Mouse (Mus musculus) midbrain, postnatal 0 days (tissue): Measurements from ENCODE around the gene Mex3a. TPM values are rescaled to one million over a fixed set of nuclear protein-coding genes. Genes with fewer than 3 reads are reported as not detected.
"Not testable (repeated sequence)": the region's sequence is repeated elsewhere in the genome, so short reads cannot be mapped to it uniquely, and the experiment has no call there.

Source experiments
- ATAC-seq: fragments of 200-750 bp; cut with Nextera tagmentation; 2 replicates; pipeline ENCODE4 v1.8.0; 2017; ENCODE audit warnings: moderate number of reproducible peaks, mild to moderate bottlenecking, moderate TSS enrichment, moderate library complexity; ENCODE audit not compliant: low FRiP score
- DNase-seq: peaks from one replicate; pipeline ENCODE4 v3.0.0-alpha.2; 2015; ENCODE audit warnings: low spot score
- H3K27ac ChIP-seq: fragments of 300-500 bp; sonication (generic); 2 replicates; pipeline ENCODE4 v1.5.1; 2014; ENCODE audit warnings: low read depth, mild to moderate bottlenecking, low read length, mixed read lengths
- H3K27me3 ChIP-seq: fragments of 300-500 bp; sonication (generic); 2 replicates; pipeline ENCODE4 v1.6.1; 2014; ENCODE audit warnings: low read length, control low read depth, mixed read lengths; ENCODE audit not compliant: insufficient read depth
- H3K36me3 ChIP-seq: fragments of 300-500 bp; sonication (generic); 2 replicates; pipeline ENCODE4 v1.6.1; 2014; ENCODE audit warnings: low read length, control low read depth, mixed read lengths; ENCODE audit not compliant: insufficient read depth
- H3K4me1 ChIP-seq: fragments of 300-500 bp; sonication (generic); 2 replicates; pipeline ENCODE4 v1.6.1; 2014; ENCODE audit warnings: mild to moderate bottlenecking, control low read depth, antibody characterized with exemption, low read length, mixed read lengths; ENCODE audit not compliant: insufficient read depth
- H3K4me2 ChIP-seq: fragments of 300-500 bp; sonication (generic); 2 replicates; pipeline ENCODE4 v1.6.1; 2014; ENCODE audit warnings: low read depth, mild to moderate bottlenecking, low read length, mixed read lengths; ENCODE audit not compliant: poor library complexity, severe bottlenecking
- H3K4me3 ChIP-seq: fragments of 300-500 bp; sonication (generic); 2 replicates; pipeline ENCODE4 v1.5.1; 2014; ENCODE audit warnings: low read depth, mild to moderate bottlenecking, low read length, moderate library complexity
- H3K9ac ChIP-seq: fragments of 300-500 bp; sonication (generic); replicated peaks from 2 replicates; pipeline ENCODE4 v1.6.1; 2014; ENCODE audit warnings: mild to moderate bottlenecking, low read length, moderate library complexity, mixed read lengths; ENCODE audit not compliant: poor library complexity, severe bottlenecking
- H3K9me3 ChIP-seq: fragments of 300-500 bp; sonication (generic); 2 replicates; pipeline ENCODE4 v1.6.1; 2016; ENCODE audit warnings: low read length, control low read depth
- CTCF ChIP-seq: IDR thresholded peaks from 2 replicates; pipeline ENCODE4 v1.5.1; 2016; ENCODE audit warnings: antibody characterized with exemption, mild to moderate bottlenecking
- WGBS: fragments of 180-500 bp; shearing (Covaris S2); extraction: QIAGEN DNeasy Blood & Tissue Kit; methylation state at CpG from one replicate; pipeline ENCODE4 v1.1.7; 2014; 5-methylcytosine and 5-hydroxymethylcytosine counted together
- polyA plus RNA-seq: library from polyadenylated mRNA; unstranded; fragments of >200 nt; fragmentation: Nextera tagmentation; extraction: Ambion mirVana; gene quantifications from 2 replicates; pipeline ENCODE4 v1.2.1, GENCODE M21; 2015
- total RNA-seq: library from RNA; depleted of rRNA; stranded (reverse); fragments of >200 nt; gene quantifications from 2 replicates; pipeline ENCODE4 v1.2.3, GENCODE M21; 2014

The Mex3a gene
- total and polyA plus RNA-seq, 2 experiments from 2014 or later = 16.1 to 56.9 TPM

DNA sequence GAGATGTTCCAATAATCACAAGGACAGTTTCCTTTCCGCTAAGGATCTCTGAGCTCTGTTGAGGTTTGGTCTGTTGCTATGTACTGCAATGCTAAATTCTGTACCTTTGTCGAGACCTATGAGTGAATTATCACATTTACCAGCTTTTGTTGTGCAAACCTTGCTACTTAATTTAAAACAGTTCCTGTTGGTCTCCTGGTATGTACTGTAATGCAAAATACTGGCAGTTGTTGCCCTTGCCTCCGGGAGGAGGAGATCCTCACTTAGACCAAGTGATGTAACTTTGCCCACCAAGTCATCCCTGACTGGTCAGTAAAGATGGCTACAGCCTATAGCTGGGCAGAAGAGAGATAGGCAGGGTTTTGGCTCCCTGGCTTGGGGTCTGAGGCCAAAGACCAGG lies 43.3 kb downstream of the Mex3a start, which contains the start of gene Ssr2:
TSS of gene Ssr2 (plus strand) at position 337 of the 400 bp plus-strand sequence.
- Histone ChIP-seq H3K4me2 (no peak within 1 kb of the TSS), H3K4me3 (no peak within 1 kb of the TSS), H3K9ac (no peak within 1 kb of the TSS), H3K27me3 (no peaks in the 10 kb centered on the region), H3K27ac (no peak within 1 kb of the TSS), H3K4me1 (peaks cover 5% of the 10 kb centered on the region; the same call in 1 of the 2 replicates), H3K9me3 (no peaks in the 10 kb centered on the region), H3K36me3 (no peaks in the 10 kb centered on the region)
- no peak for TF ChIP-seq CTCF
- ATAC-seq = no peak
- WGBS = 89% methylated on average over 3 of the region's 3 CpGs
- no peak for DNase-seq

DNA sequence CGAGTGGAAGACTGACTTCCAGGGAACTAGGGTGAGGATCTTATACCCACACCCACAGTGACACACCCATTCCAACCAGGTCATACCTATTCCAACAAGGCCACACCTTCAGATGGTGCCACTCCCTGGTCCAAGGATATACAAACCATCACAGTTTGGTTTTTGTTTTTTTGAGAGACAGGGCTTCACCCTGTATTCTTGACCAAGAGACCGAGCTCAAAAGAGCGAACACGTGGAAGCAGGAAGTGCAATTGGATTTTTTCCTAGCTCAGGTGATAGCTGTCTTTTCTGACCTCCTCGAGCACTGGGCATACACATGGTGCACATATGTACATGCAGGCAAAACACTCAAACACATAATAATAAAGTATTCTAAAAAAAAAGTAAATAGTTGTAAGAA lies 45.7 kb downstream of the Mex3a start:
- not testable (repeated sequence) for H3K27me3 ChIP-seq, DNase-seq, H3K36me3 ChIP-seq, H3K4me2 ChIP-seq, ATAC-seq, H3K27ac ChIP-seq, H3K9ac ChIP-seq, H3K4me3 ChIP-seq, H3K4me1 ChIP-seq, H3K9me3 ChIP-seq
- 83% methylated on average over 5 of the region's 5 CpGs for WGBS

DNA sequence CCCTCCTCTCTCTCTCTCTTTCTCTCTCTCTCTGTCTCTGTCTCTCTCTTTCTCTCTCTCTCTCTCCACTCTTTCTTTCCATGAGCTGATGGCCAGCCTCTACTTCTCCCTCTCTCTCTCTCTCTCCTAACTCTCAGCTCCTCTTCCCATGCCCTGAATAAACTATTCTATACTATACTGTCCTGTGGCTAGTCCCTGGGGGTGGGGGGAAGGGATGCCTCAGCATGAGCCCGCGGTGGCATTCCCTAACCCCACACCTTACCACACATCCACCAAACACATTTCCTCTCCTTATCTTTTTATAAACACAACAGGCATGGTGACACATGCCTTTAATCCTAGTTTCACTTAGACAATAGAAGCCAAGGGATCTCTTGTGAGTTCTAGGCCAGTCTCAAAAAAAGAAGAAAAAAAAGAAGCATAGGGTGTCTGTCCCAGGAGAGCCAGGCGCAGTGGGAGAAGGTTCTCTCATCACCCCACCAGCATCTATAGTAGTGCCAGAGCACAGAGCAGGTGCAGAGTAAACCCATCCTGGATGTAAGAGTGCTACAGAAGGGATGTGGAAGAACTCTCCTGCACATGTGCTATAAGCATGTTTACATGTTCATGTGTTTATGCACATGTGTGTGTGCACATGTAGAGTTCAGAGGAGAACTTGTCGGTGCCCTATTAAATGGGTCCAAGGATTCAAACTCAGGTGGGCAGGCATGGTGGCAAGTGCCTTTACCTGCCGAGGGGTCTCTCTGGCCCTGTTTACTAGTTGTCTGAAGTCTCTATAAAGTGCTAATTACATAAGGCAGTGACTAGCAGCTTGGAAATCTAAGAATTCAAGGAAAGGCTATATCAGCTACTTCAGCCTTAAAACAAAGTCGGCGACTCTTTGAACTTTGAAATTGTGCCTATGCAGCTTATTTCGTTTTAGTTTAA lies 46.6 kb downstream of the Mex3a start:
- TF ChIP-seq CTCF = no peak
- WGBS = 50% methylated on average over 8 of the region's 8 CpGs
- no peak for DNase-seq
- no peak for ATAC-seq
- peak overlapping the region; percentile 85 for H3K4me3 ChIP-seq
- H3K27me3 ChIP-seq = no peaks in the 10 kb centered on the region
- H3K27ac ChIP-seq = no peak overlapping the region
- H3K4me2 ChIP-seq = peak overlapping the region; percentile 64
- H3K4me1 ChIP-seq = peaks cover 5% of the 10 kb centered on the region; the same call in 1 of the 2 replicates
- H3K36me3 ChIP-seq = peaks cover 5% of the 10 kb centered on the region; the same call in 1 of the 2 replicates
- H3K9me3 ChIP-seq = no peaks in the 10 kb centered on the region
- no peak overlapping the region for H3K9ac ChIP-seq

DNA sequence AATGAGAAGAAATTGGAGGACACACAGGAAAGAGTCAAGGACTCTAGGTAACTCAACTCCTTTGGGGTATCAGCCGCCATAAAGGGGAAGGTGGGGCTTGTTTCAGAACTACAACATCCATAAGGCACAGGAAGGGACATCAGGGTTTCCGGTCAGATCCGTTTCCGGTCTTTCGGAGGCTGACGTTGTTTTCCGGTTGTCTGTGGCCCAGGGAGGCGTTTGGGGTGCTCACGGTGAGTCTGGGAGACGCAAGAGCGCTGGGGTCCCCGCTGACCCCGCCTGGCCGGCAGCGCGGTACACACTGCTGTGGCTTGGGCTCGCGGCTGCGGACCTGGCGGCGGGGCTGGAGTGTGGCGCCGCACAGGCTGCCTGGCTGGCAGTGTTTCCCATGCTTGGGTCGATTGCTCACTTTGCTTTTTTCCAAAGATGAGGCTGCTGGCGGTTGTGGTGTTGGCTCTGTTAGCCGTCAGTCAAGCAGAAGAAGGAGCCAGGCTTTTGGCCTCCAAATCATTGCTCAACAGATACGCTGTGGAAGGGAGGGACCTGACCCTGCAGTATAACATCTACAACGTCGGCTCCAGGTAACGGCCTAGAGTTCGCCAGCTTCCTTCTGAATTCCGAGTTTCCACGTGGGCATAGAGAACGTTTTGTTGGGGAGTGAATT lies 47.4 kb downstream of the Mex3a start:
- peak overlapping the region; percentile 85 for H3K4me3 ChIP-seq
- no peaks in the 10 kb centered on the region for H3K27me3 ChIP-seq
- H3K9ac ChIP-seq = peak overlapping the region; percentile 81
- no peak for TF ChIP-seq CTCF
- peak overlapping the region; percentile 55; the same call in 1 of the 2 replicates for H3K27ac ChIP-seq
- no peaks in the 10 kb centered on the region for H3K9me3 ChIP-seq
- peak overlapping the region; percentile 64 for H3K4me2 ChIP-seq
- H3K4me1 ChIP-seq = peaks cover 5% of the 10 kb centered on the region; the same call in 1 of the 2 replicates
- peaks cover 5% of the 10 kb centered on the region; the same call in 1 of the 2 replicates for H3K36me3 ChIP-seq
- DNase-seq = peak; percentile 90
- under 1% methylated on average over 34 of the region's 34 CpGs for WGBS
- ATAC-seq = peak; percentile 86

DNA sequence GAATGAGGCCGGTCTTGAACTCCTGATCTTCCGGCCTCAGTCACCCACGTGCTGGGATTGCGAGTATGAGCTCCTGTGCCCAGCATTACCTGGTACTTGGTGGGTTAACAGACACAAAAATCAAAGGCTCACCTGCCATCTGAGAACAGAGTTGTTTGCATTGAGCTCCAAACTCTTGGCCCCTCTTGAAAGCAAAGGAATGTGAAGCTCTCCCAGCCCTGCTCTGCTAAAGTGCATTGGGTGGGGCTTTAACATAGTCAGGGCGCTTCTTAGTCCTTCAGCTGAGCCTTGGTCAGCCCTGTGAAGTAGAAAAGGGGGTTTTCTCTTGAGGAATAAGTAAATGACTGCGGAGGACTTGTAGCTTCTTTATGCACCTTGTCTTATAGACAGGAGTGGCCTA lies 53.6 kb downstream of the Mex3a start:
- WGBS = 97% methylated on average over 6 of the region's 6 CpGs
- no peaks in the 10 kb centered on the region for H3K4me1 ChIP-seq
- no peak overlapping the region for H3K9ac ChIP-seq
- H3K36me3 ChIP-seq = peaks cover 30% of the 10 kb centered on the region
- no peaks in the 10 kb centered on the region for H3K27me3 ChIP-seq
- H3K4me3 ChIP-seq = no peak overlapping the region
- ATAC-seq (no peak), DNase-seq (no peak)
- no peak overlapping the region for H3K27ac ChIP-seq
- no peak overlapping the region for H3K4me2 ChIP-seq
- TF ChIP-seq CTCF = no peak
- no peaks in the 10 kb centered on the region for H3K9me3 ChIP-seq

DNA sequence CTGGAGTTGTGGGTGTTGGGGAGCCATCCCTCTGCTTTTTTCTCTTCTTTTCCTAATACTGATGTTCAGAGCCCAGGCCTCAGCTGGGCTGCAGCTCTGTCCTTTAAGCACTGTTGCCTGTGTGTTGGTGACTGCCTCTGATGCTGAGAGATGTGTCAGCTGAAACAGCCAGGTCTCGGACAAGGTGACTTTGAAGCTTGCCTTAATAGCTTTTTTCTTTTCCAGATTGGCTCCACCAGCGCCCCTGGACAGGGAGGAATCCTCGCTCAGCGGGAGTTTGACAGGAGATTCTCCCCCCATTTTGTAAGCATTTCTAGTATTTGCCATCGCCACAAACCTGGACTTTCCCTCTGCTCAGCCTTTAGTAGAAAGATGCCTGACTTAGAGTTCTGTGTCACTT lies 54.4 kb downstream of the Mex3a start:
- no peak overlapping the region for H3K9ac ChIP-seq
- WGBS = 95% methylated on average over 5 of the region's 5 CpGs
- no peak overlapping the region for H3K27ac ChIP-seq
- H3K4me2 ChIP-seq = no peak overlapping the region
- no peak overlapping the region for H3K4me3 ChIP-seq
- TF ChIP-seq CTCF = no peak
- H3K27me3 ChIP-seq = no peaks in the 10 kb centered on the region
- ATAC-seq = no peak
- H3K9me3 ChIP-seq = no peaks in the 10 kb centered on the region
- no peaks in the 10 kb centered on the region for H3K4me1 ChIP-seq
- DNase-seq = no peak
- H3K36me3 ChIP-seq = peaks cover 30% of the 10 kb centered on the region
